Mouse (Mus musculus) brain, adult 2 months (tissue): ENCODE measurements at regions not wholly inside any gene's neighbourhood (a gene's known extent, or its start where the extent isn't known, plus 50 kb on each side); places are given as distances from the start of the nearest gene placed in this dataset.

Source experiments
- DNase-seq: peaks from one replicate; pipeline ENCODE4 v3.0.0; 2011; ENCODE audit warnings: low read depth, low spot score

GRCm38 (mm10) chr6:26490321-26490720 is 681.3 kb upstream of the Pot1a start:
- no peak for DNase-seq

DNA sequence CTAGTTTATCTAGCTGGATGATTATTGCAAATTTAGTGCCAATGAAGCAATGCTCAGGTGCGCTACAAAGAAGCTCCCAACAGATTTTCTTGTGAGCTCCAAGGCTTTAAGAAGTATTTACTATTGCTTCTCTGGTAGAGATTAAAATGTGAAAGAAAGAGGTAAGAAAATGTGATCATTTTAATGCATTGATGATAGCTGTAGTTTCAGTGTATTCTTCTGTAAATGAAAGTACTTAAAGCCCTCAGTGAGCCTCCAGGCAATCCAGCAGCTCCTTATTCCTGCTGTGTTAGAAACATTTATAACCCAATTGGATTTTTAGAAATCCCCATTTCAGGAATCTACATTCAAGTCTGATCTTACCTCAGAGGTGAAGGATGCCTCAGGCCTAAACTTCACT is 675.4 kb upstream of the Pot1a start:
- DNase-seq: peak; percentile 1

- DNase-seq: no peak
Observed at GRCm38 (mm10) chr6:26441133-26441875, 632.3 kb upstream of the Pot1a start.

GRCm38 (mm10) chr6:26440445-26440844 is 631.4 kb upstream of the Pot1a start:
- no peak for DNase-seq
